Mouse (Mus musculus) yolk sac, embryonic 10.5 days (tissue): ENCODE results near the gene Il6ra.
A peak's percentile ranks its signal among the peaks of the same experiment; 100 is the strongest.

Experiments used
- DNase-seq: peaks from one replicate; pipeline ENCODE4 v3.0.0-alpha.2; 2017; ENCODE audit warnings: low spot score

Gene Il6ra

GRCm38 (mm10) chr3:89912543-89913391 lies at the start of gene Il6ra:
TSS of gene Il6ra (minus strand) at chr3:89913196.
- peak; percentile 83 for DNase-seq

DNA sequence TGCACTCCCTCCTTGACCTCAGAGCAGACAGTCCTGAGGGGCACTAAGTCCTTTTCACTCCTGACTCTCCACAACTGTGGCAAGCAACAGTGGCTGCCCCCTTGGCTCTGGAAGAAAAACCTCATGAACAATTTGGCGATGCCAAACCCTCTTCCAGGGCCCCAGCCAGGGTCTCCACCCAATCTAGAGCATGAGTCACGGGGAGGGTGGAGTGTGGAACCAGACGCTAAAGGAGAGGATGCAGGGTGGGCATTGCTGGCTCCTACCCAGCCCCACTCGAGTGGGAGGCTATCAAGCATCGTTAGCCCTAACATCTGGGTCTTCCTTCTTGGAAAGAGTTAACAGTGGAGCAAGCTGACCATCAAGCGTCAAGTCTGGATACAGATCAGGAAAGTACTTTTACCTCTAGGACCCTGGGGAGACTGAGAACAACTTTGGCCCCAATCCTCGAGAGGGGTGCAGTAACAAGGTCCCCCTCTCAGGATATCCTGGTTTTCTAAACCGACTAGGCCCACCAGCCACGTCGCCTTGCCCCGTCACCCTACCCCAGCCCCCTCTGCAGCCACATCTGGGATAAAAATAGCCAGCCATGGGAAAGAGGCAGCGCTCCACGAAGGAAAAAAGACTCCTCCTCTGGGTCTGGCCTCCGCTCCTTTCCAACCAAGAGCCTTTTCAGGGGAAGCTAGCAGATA lies 49.2 kb upstream of the Il6ra start:
- DNase-seq: peak; percentile 26

GRCm38 (mm10) chr3:89961436-89961835 lies 48.4 kb upstream of the Il6ra start:
- no peak for DNase-seq

- DNase-seq: peak; percentile 86
These were observed 47.5 kb upstream of the Il6ra start for GRCm38 (mm10) chr3:89960469-89960868.

- DNase-seq: no peak
These were observed 46.4 kb upstream of the Il6ra start for GRCm38 (mm10) chr3:89959435-89959834.

- DNase-seq: no peak
These were observed 44.9 kb upstream of the Il6ra start for GRCm38 (mm10) chr3:89957880-89958279.

GRCm38 (mm10) chr3:89956177-89956971 lies 43.4 kb upstream of the Il6ra start:
- DNase-seq: no peak

GRCm38 (mm10) chr3:89953420-89953819 lies 40.4 kb upstream of the Il6ra start:
- DNase-seq: peak; percentile 48

- no peak for DNase-seq
These were observed 35.7 kb upstream of the Il6ra start for GRCm38 (mm10) chr3:89948655-89949054.

DNA sequence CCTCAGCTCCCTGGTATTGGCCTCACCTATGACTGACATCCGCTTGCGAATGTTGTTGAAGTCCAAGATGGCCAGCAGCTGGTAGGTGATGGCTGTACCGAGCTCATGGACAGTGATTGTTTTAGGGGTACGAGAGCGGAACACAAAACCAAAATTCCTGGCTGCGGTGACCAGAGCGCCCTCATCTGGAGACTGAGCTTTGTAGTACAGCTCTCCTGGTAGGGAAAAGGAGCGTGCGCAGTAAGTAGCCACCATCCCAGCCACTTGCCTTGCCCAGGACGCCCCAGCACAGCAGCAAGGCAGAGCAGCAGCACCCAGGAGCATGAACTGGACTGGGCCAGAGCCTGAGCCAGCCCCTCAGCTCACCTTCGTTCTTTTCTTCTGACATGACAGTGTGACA lies 35.0 kb upstream of the Il6ra start:
- no peak for DNase-seq

- no peak for DNase-seq
These were observed 32.0 kb upstream of the Il6ra start for GRCm38 (mm10) chr3:89945026-89945425.

DNA sequence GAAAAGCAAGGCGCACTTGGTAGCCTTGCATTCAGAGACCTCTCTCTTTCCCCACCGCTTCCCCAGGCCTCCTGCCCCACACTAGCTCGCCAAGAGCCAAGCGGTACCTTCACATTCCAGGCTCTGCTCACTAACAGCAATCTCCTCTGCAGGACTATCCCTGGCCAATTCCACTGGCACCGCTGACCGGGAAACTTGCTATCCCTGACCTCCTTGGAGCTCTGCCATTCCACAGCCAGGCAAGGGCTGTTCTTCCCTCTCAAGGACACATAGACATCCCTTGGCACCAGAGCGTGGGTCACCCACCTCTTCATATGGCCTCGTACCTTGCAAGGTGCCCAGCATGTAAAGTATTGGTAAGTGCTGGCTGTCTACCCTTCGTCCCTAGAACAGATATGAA lies 29.9 kb upstream of the Il6ra start:
- DNase-seq: no peak

DNA sequence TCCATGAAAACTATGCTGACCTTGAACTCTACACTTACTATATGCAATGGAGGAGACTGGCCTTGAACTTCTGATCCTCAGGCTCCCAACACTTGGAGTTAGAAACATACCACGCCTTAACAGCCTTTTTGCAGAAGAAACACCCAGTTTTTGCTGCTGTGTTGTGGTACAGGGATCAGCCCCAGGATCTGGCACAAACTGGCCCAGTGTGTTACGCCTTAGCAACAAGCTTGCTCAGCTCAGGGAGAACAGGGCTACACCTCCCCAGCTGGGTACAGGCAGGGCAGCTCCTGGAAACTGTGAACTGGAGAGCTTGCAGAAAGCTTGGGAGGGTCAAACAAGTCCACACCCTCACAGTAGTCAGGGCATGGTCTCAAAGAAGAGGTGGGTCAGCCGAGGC lies 23.5 kb upstream of the Il6ra start:
- no peak for DNase-seq

- DNase-seq: no peak
These were observed 19.9 kb upstream of the Il6ra start for GRCm38 (mm10) chr3:89932925-89933324.

DNA sequence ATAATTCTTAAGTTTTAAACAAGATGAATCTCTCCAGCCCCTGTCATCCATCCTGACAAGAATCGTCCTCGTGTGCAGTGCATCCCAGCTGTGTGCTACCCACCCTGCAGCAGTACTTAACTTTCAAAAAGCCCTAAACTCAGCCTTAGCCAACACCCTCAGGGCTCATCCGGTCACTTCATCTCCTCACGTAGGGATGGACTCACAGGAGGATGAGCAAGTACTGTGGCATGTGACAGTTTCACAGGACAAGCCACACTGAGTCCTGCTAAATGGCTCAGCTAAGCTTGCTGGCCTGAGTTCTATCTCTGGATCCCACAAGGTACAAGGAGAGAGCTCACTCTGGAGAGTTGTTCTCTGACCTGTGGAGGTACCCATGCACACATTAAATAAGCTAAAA lies 16.0 kb upstream of the Il6ra start:
- no peak for DNase-seq

GRCm38 (mm10) chr3:89926440-89926839 lies 13.4 kb upstream of the Il6ra start:
- no peak for DNase-seq

DNA sequence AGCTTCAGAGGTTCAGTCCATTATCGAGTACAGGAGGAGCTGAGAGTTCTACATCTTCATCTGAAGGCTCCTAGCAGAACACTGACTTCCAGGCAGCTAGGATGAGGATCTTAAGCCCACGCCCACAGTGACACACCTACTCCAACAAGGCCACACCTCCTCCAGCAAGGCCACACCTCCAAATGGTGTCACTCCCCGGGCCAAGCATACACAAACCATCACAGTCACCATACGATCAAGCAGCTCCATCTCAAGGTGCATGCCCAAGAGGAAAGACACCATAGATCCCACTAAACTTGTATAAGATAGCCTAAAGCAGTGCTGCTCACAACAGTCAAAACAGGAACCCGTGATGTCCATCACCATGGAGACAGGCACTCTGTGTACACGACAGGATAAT lies 7.7 kb upstream of the Il6ra start:
- no peak for DNase-seq

DNA sequence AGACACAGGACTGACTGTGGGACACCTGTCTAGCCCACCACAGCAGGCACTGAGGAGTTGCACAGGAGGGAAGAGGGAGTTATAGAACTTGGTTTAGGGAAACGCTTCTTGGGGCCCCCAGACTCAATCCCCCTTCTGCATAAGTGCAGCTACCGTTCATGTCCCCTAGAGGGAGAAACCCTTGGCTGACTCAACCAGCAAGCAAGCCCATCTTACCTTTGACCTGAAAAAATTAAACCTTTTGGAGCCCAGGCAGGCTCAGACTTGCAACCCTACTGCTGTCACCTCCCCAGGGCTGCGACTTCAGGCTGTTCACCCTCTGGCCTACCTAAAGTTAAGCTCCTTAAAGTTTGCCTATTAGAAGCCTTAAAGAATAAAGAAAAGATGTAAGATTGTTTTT lies 4.4 kb upstream of the Il6ra start:
- no peak for DNase-seq

GRCm38 (mm10) chr3:89916622-89917021 lies 3.6 kb upstream of the Il6ra start:
- no peak for DNase-seq

GRCm38 (mm10) chr3:89914700-89915099 lies 1.7 kb upstream of the Il6ra start:
- no peak for DNase-seq

GRCm38 (mm10) chr3:89912108-89912542 lies 871 bp downstream of the Il6ra start:
- DNase-seq: no peak

DNA sequence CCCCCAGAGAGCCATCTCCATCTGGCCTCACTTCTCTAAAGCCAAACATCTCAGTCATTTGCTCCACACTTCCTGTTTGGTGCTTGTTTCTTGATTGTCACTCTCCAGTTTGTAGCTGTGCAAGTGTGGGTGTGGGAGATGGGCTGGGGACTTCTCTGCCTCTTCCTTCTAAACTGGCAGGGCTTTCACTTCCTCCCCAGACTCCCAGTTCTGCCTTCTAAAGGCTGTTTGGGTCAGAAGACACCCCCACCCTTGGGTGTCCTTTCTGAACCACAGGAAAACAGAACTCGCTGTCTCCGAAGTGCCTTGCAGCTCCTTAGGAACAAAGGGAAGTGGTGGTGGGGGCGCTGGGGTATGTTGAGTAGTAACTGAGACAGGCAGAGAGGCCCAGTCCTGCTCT lies 1.8 kb downstream of the Il6ra start:
- no peak for DNase-seq
